ENCODE assay signal across 8 mouse cellular contexts in the genomic region with DNA sequence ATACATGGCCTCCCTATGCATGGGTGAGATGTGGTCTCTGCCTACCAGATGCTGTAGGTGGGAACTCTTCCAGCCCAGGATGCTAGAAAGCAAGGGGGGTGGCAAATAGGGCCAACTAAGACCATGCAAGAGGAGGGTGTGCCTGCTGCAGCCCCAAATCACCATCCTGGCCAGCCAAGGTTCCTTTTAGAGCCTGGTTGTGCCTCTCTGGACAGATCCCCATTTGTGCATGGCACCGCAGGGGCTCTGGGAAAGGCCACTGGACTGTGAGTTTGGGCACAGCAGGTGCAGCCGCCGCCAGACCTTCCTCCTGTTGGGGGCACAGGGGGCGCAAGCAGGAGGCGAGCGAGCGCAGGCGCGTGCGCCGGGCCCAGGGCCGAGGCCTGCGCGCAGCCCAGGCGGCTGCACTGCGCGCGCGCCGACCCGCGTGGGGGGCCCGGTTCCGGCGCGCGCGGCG. TPM values are rescaled to one million over a fixed set of nuclear protein-coding genes. Genes with fewer than 3 reads are reported as not detected.
DNase-seq lines count a peak whose midpoint lies in the region; ATAC-seq and TF ChIP-seq lines count a peak whose summit lies in the region.

No protein-coding gene starts in this region.

- TF ChIP-seq CTCF in kidney, adult 2 months (conservative IDR thresholded peaks at IDR 0.05; ENCODE audit: insufficient read depth, insufficient read length, low read depth, low read length), result no peak

- no peak overlapping the region for H3K27ac ChIP-seq in kidney, adult 2 months (ENCODE audit: insufficient read depth, low read depth, low read length)
- no peak overlapping the region for H3K27ac ChIP-seq in forebrain, embryonic 16.5 days (ENCODE audit: low read length)

- peak overlapping the region; percentile 26 for H3ac ChIP-seq in myocyte (ENCODE audit: control insufficient read depth, insufficient read length)

- H3K27me3 ChIP-seq in kidney, adult 2 months (replicated peaks; ENCODE audit: control insufficient read depth, insufficient read depth, low read length), result no peaks in the 10 kb centered on the region
- H3K27me3 ChIP-seq in forebrain, embryonic 16.5 days (replicated peaks; ENCODE audit: control insufficient read depth, insufficient read depth, low read length), result no peaks in the 10 kb centered on the region
- H3K27me3 ChIP-seq in myocyte (ENCODE audit: control insufficient read depth, insufficient read depth, insufficient read length), result no peaks in the 10 kb centered on the region

- DNase-seq in kidney, adult 2 months, result no peak
- DNase-seq in kidney, adult 11 months, result no peak
- DNase-seq in brain, adult 2 months (ENCODE audit: low read depth, low spot score), result peak; percentile 62
- peak; percentile 11 to 48 for DNase-seq in layer of hippocampus, adult 18-20 months (ENCODE audit: low spot score in 2 of 2)
- DNase-seq in T-cell, adult 2 months (ENCODE audit: low spot score), result no peak

- WGBS in kidney, adult 2 months, result 2% methylated on average over 29 of the region's 29 CpGs
- 0% methylated on average over 19 of the region's 29 CpGs for WGBS in forebrain, embryonic 16.5 days

- peaks cover 4% of the 10 kb centered on the region; the same call in 1 of the 2 replicates for H3K9me3 ChIP-seq in forebrain, embryonic 16.5 days (ENCODE audit: control insufficient read depth, low read length)

- TF ChIP-seq POLR2A in kidney, adult 2 months (IDR thresholded peaks at IDR 0.05; ENCODE audit: low read depth, low read length), result no peak
- no peak for TF ChIP-seq POLR2A in myocyte (IDR thresholded peaks at IDR 0.05; ENCODE audit: insufficient read length, low read depth)

- peak overlapping the region; percentile 87 for H3K4me2 ChIP-seq in forebrain, embryonic 16.5 days (ENCODE audit: low read length)
- H3K4me2 ChIP-seq in myocyte (ENCODE audit: low read depth), result peak overlapping the region; percentile 12

- peak; percentile 91 for ATAC-seq in forebrain, embryonic 16.5 days
- no peak for ATAC-seq in granulocyte monocyte progenitor cell, adult 5-6 weeks (replicated peaks; ENCODE audit: poor library complexity, severe bottlenecking)

- H3K9ac ChIP-seq in forebrain, embryonic 16.5 days (replicated peaks; ENCODE audit: low read depth, low read length), result peak overlapping the region; percentile 89

- H3K4me1 ChIP-seq in kidney, adult 2 months (ENCODE audit: control insufficient read depth, insufficient read depth, low read length), result no peaks in the 10 kb centered on the region
- peaks cover 24% of the 10 kb centered on the region for H3K4me1 ChIP-seq in forebrain, embryonic 16.5 days (replicated peaks; ENCODE audit: control insufficient read depth, insufficient read depth, low read length)

- H3K4me3 ChIP-seq in kidney, adult 2 months (ENCODE audit: insufficient read depth, low read depth, low read length), result peak overlapping the region; percentile 51
- peak overlapping the region; percentile 80 for H3K4me3 ChIP-seq in forebrain, embryonic 16.5 days (replicated peaks; ENCODE audit: low read length)
- peak overlapping the region; percentile 5 for H3K4me3 ChIP-seq in myocyte

- H3K36me3 ChIP-seq in kidney, adult 2 months (ENCODE audit: control insufficient read depth, insufficient read depth, low read length), result no peaks in the 10 kb centered on the region
- H3K36me3 ChIP-seq in forebrain, embryonic 16.5 days (ENCODE audit: control insufficient read depth, insufficient read depth), result no peaks in the 10 kb centered on the region
- H3K36me3 ChIP-seq in myocyte (ENCODE audit: control insufficient read depth, insufficient read depth), result no peaks in the 10 kb centered on the region

- no peaks in the 10 kb centered on the region for H3K79me2 ChIP-seq in myocyte (ENCODE audit: control insufficient read depth, insufficient read depth)

TF ChIP-seq in myocyte, 11 proteins besides CTCF, POLR2A, EP300 and RAD21:
- TF ChIP-seq REST (IDR thresholded peaks at IDR 0.05; ENCODE audit: insufficient read depth, insufficient read length), result no peak
- TF ChIP-seq USF1 (IDR thresholded peaks at IDR 0.05; ENCODE audit: low read depth), result no peak
- no peak for TF ChIP-seq E2F4 (IDR thresholded peaks at IDR 0.05; ENCODE audit: insufficient read depth)
- no peak for TF ChIP-seq SRF (IDR thresholded peaks at IDR 0.05; ENCODE audit: control insufficient read depth, insufficient read length, low read depth)
- no peak for TF ChIP-seq POLR2AphosphoS2 (IDR thresholded peaks at IDR 0.05; ENCODE audit: insufficient read length, low read depth)
- TF ChIP-seq MYOG (IDR thresholded peaks at IDR 0.05; ENCODE audit: control insufficient read depth in 1 of 3, insufficient read depth in 1 of 3, insufficient read length in 2 of 3, low read depth in 2 of 3), result peak in 1 of 3 experiments; percentile 71
- no peak for TF ChIP-seq TCF12 (IDR thresholded peaks at IDR 0.05; ENCODE audit: insufficient read depth, poor library complexity, severe bottlenecking)
- peak in 2 of 3 experiments; percentile 49 to 52 for TF ChIP-seq MYOD1 (IDR thresholded peaks at IDR 0.05; ENCODE audit: control insufficient read depth in 1 of 3, insufficient read length in 2 of 3, low read depth in 2 of 3)
- no peak for TF ChIP-seq CEBPB (IDR thresholded peaks at IDR 0.05; ENCODE audit: insufficient read depth, poor library complexity, severe bottlenecking)
- TF ChIP-seq TCF3 (IDR thresholded peaks at IDR 0.05; ENCODE audit: insufficient read length, low read depth), result no peak

RNA-seq across cellular contexts. Expression of a gene that starts 14.0 kb away (rescaled TPM):
- polyA plus RNA-seq in kidney, adult 2 months (2012; rRNA removed), result 5.8 and 8.0 TPM in 2 replicates
- polyA plus RNA-seq in forebrain, embryonic 16.5 days (2015; fragmentation: Nextera tagmentation; extraction: Ambion mirVana), result 10.8 and 10.9 TPM in 2 replicates
- total RNA-seq in layer of hippocampus, adult 18-20 months (2021), result 10 to 100 TPM; 78.4 to 89.6 TPM
- 4.2 TPM for polyA plus RNA-seq in myocyte (2012; fragmentation: generic; extraction: Trizol)
- total RNA-seq in granulocyte monocyte progenitor cell, adult 5-6 weeks (2014; fragmentation: Nextera tagmentation), result not detected in 2 replicates
- total RNA-seq in granulocyte monocyte progenitor cell, adult 5-6 weeks (2017), result not detected in 2 replicates

RNA-seq across cellular contexts. Expression of a gene that starts 29.6 kb away (rescaled TPM):
- polyA plus RNA-seq in kidney, adult 2 months (2012; rRNA removed), result not detected in 2 replicates
- polyA plus RNA-seq in forebrain, embryonic 16.5 days (2015; fragmentation: Nextera tagmentation; extraction: Ambion mirVana), result not detected in 2 replicates
- under 1 TPM in 1 of 2 experiments, not detected in 1; 0.08 TPM for total RNA-seq in layer of hippocampus, adult 18-20 months (2021)
- polyA plus RNA-seq in myocyte (2012; fragmentation: generic; extraction: Trizol), result not detected
- total RNA-seq in granulocyte monocyte progenitor cell, adult 5-6 weeks (2014; fragmentation: Nextera tagmentation), result not detected in 2 replicates
- not detected in 2 replicates for total RNA-seq in granulocyte monocyte progenitor cell, adult 5-6 weeks (2017)

Comparison
In these comparisons a context has a peak if more than half of its experiments do, and no peak if none do; other contexts are left out.
1. DNase-seq: peak in brain, adult 2 months (single experiment) and layer of hippocampus, adult 18-20 months (2 of 2); none in kidney, adult 2 months (single experiment), kidney, adult 11 months (single experiment) and T-cell, adult 2 months (single experiment).
2. H3K4me3 ChIP-seq: peak in every context shown above with its lines; median percentile 80 in forebrain, embryonic 16.5 days; 51 in kidney, adult 2 months; 5 in myocyte.